Mouse (Mus musculus) neural tube, embryonic 15.5 days (tissue): ENCODE measurements around the gene Myl3. TPM values are rescaled to one million over a fixed set of nuclear protein-coding genes. Genes with fewer than 3 reads are reported as not detected.

Experiments
- ATAC-seq: fragments of 200-750 bp; cut with Nextera tagmentation; 2 replicates; pipeline ENCODE4 v1.8.0; 2017; ENCODE audit warnings: mild to moderate bottlenecking, moderate TSS enrichment, moderate library complexity; ENCODE audit not compliant: low FRiP score
- H3K27ac ChIP-seq: fragments of 300-500 bp; sonication (generic); replicated peaks from 2 replicates; pipeline ENCODE4 v1.5.1; 2015; ENCODE audit warnings: mild to moderate bottlenecking, inconsistent platforms
- H3K27me3 ChIP-seq: fragments of 300-500 bp; sonication (generic); replicated peaks from 2 replicates; pipeline ENCODE4 v1.6.1; 2015; ENCODE audit warnings: inconsistent platforms
- H3K36me3 ChIP-seq: fragments of 300-500 bp; sonication (generic); 2 replicates; pipeline ENCODE4 v1.6.1; 2015; ENCODE audit warnings: inconsistent platforms
- H3K4me1 ChIP-seq: fragments of 300-500 bp; sonication (generic); 2 replicates; pipeline ENCODE4 v1.6.1; 2015; ENCODE audit warnings: inconsistent platforms
- H3K4me2 ChIP-seq: fragments of 300-500 bp; sonication (generic); 2 replicates; pipeline ENCODE4 v1.6.1; 2015; ENCODE audit warnings: inconsistent platforms, mild to moderate bottlenecking, moderate library complexity
- H3K4me3 ChIP-seq: fragments of 300-500 bp; sonication (generic); replicated peaks from 2 replicates; pipeline ENCODE4 v1.5.1; 2015; ENCODE audit warnings: mild to moderate bottlenecking, inconsistent platforms
- H3K9ac ChIP-seq: fragments of 300-500 bp; sonication (generic); replicated peaks from 2 replicates; pipeline ENCODE4 v1.6.1; 2015; ENCODE audit warnings: mild to moderate bottlenecking, inconsistent platforms
- H3K9me3 ChIP-seq: fragments of 300-500 bp; sonication (generic); replicated peaks from 2 replicates; pipeline ENCODE4 v1.6.1; 2016; ENCODE audit warnings: inconsistent platforms
- WGBS: fragments of 180-500 bp; shearing (Covaris S2); methylation state at CpG from one replicate; pipeline ENCODE4 v1.1.7; 2015; ENCODE audit warnings: mixed read lengths; 5-methylcytosine and 5-hydroxymethylcytosine counted together
- polyA plus RNA-seq: library from polyadenylated mRNA; unstranded; fragments of >200 nt; fragmentation: Nextera tagmentation; extraction: Ambion mirVana; gene quantifications from 2 replicates; pipeline ENCODE4 v1.2.1, GENCODE M21; 2015

Gene Myl3
- polyA plus RNA-seq, 1 experiment from 2014 or later: 4.1 TPM

GRCm38 (mm10) chr9:110732623-110733022 is 9.0 kb upstream of the Myl3 start:
- Histone ChIP-seq H3K36me3 (no peaks in the 10 kb centered on the region), H3K27ac (peak overlapping the region; percentile 45), H3K9me3 (no peaks in the 10 kb centered on the region), H3K4me3 (peak overlapping the region; percentile 44), H3K27me3 (peaks cover 14% of the 10 kb centered on the region), H3K9ac (peak overlapping the region; percentile 28), H3K4me2 (peak overlapping the region; percentile 78), H3K4me1 (peaks cover 30% of the 10 kb centered on the region)
- WGBS: under 1% methylated on average over 26 of the region's 26 CpGs
- peak; percentile 73 for ATAC-seq

DNA sequence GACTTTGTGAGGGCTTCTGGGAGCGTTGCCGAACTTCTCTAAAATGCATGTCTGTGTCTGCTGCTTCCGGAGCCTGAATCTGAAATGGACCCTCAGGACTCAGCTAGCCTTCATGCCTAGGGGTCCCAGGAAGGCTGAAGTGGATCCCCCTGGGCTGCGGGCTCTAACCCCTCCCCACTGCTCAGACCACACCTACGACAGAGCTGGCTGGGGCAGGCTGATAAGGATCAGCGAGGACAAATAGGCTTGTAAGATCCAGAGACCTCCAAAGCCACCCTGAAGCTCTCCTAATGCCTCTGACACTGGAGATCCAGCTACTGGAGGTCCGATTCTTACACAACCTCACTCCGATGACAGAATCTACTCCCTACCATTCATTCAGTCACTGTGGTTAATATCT is 8.6 kb upstream of the Myl3 start:
- Histone ChIP-seq H3K4me1 (peaks cover 29% of the 10 kb centered on the region), H3K9ac (peak overlapping the region; percentile 28), H3K36me3 (no peaks in the 10 kb centered on the region), H3K9me3 (no peaks in the 10 kb centered on the region), H3K4me3 (peak overlapping the region; percentile 44), H3K27me3 (peaks cover 11% of the 10 kb centered on the region), H3K27ac (peak overlapping the region; percentile 45), H3K4me2 (peak overlapping the region; percentile 78)
- no peak for ATAC-seq
- 11% methylated on average over 8 of the region's 8 CpGs for WGBS

- Histone ChIP-seq H3K36me3 (no peaks in the 10 kb centered on the region), H3K27me3 (peaks cover 11% of the 10 kb centered on the region), H3K4me3 (no peak overlapping the region), H3K9ac (no peak overlapping the region), H3K9me3 (no peaks in the 10 kb centered on the region), H3K27ac (no peak overlapping the region), H3K4me1 (peaks cover 29% of the 10 kb centered on the region), H3K4me2 (no peak overlapping the region)
- WGBS: 74% methylated on average over 7 of the region's 7 CpGs
- ATAC-seq: no peak
These were observed 7.5 kb upstream of the Myl3 start for GRCm38 (mm10) chr9:110734154-110734553.

GRCm38 (mm10) chr9:110736362-110736761 is 5.3 kb upstream of the Myl3 start:
- Histone ChIP-seq H3K4me2 (no peak overlapping the region), H3K4me1 (peaks cover 39% of the 10 kb centered on the region), H3K36me3 (no peaks in the 10 kb centered on the region), H3K4me3 (no peak overlapping the region), H3K9ac (no peak overlapping the region), H3K27ac (no peak overlapping the region), H3K9me3 (no peaks in the 10 kb centered on the region), H3K27me3 (peaks cover 23% of the 10 kb centered on the region)
- no peak for ATAC-seq
- 42% methylated on average over 9 of the region's 9 CpGs for WGBS

- ATAC-seq: no peak
- Histone ChIP-seq H3K4me1 (peaks cover 44% of the 10 kb centered on the region), H3K9ac (no peak overlapping the region), H3K4me3 (no peak overlapping the region), H3K4me2 (no peak overlapping the region), H3K27me3 (peaks cover 27% of the 10 kb centered on the region), H3K36me3 (no peaks in the 10 kb centered on the region), H3K27ac (no peak overlapping the region), H3K9me3 (no peaks in the 10 kb centered on the region)
- 19% methylated on average over 1 of the region's 1 CpGs for WGBS
These were observed 3.6 kb upstream of the Myl3 start for GRCm38 (mm10) chr9:110738054-110738453.

GRCm38 (mm10) chr9:110739961-110740360 is 1.7 kb upstream of the Myl3 start:
- no peak overlapping the region for H3K4me3 ChIP-seq
- WGBS: 91% methylated on average over 7 of the region's 7 CpGs
- no peaks in the 10 kb centered on the region for H3K36me3 ChIP-seq
- no peaks in the 10 kb centered on the region for H3K9me3 ChIP-seq
- no peak overlapping the region for H3K27ac ChIP-seq
- peaks cover 31% of the 10 kb centered on the region for H3K27me3 ChIP-seq
- H3K9ac ChIP-seq: no peak overlapping the region
- peaks cover 47% of the 10 kb centered on the region for H3K4me1 ChIP-seq
- ATAC-seq: no peak
- H3K4me2 ChIP-seq: no peak overlapping the region

GRCm38 (mm10) chr9:110742295-110742950 is 762 bp downstream of the Myl3 start:
- Histone ChIP-seq H3K27me3 (peaks cover 38% of the 10 kb centered on the region), H3K4me3 (peak overlapping the region; percentile 68), H3K27ac (peak overlapping the region; percentile 61), H3K36me3 (no peaks in the 10 kb centered on the region), H3K4me1 (peaks cover 37% of the 10 kb centered on the region), H3K4me2 (peak overlapping the region; percentile 98), H3K9ac (peak overlapping the region; percentile 70), H3K9me3 (no peaks in the 10 kb centered on the region)
- WGBS: under 1% methylated on average over 55 of the region's 71 CpGs
- peak; percentile 56 for ATAC-seq

GRCm38 (mm10) chr9:110742951-110743455 is 1.3 kb downstream of the Myl3 start:
- 1% methylated on average over 49 of the region's 49 CpGs for WGBS
- peaks cover 36% of the 10 kb centered on the region for H3K4me1 ChIP-seq

DNA sequence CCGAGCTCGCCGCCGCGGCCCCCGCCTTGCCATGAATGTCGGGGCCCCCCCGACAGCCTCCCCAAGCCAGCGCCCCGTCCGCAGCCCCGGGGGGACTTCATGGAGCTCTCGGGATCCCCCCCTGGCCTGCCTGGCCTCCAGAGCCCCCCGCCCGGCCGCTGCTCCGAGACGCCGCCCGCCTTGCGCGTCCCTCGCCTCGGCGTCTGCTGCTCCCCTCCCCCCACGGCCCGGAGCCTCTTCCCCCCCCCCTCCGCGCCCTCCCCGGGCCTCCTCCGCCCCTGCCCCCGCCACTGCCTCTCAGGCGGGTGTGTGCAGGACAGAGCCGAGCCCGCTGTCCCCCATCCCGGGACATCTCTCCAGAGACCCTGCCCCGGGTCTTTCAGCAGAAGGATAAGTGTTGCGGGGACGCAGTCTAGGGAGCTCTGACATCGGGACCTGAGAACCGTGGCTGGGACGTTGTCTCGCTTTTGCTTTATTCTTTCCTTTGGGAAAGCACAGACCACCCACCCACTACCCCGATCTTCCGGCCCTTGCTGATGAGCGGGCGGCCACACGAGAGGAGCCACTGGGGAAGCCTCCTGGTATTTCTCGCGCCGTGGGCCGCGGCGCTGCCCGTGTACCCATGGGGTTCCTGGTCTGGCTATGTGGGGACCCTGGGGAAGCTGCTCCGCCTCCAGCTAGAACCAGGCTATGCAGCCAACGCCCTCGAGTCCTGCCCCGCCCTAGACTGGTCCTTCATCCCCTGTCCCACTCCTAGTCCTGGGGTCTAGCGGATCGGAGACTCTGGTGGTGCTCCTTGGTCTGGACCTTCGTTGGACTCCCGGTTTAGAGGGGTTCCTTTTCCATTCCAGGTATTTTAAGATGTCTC is 2.0 kb downstream of the Myl3 start:
- peaks cover 38% of the 10 kb centered on the region for H3K27me3 ChIP-seq
- H3K9ac ChIP-seq: peak overlapping the region; percentile 70
- peak overlapping the region; percentile 98 for H3K4me2 ChIP-seq
- ATAC-seq: 0 out of 2 replicates have a peak, but pooled peaks have one; percentile 23
- H3K36me3 ChIP-seq: no peaks in the 10 kb centered on the region
- 3% methylated on average over 58 of the region's 63 CpGs for WGBS
- H3K27ac ChIP-seq: peak overlapping the region; percentile 60; the same call in 1 of the 2 replicates
- H3K4me3 ChIP-seq: peak overlapping the region; percentile 68
- peaks cover 36% of the 10 kb centered on the region for H3K4me1 ChIP-seq
- no peaks in the 10 kb centered on the region for H3K9me3 ChIP-seq

More at GRCm38 (mm10) chr9:110742951-110743455, 1.3 kb downstream of the Myl3 start:
- ATAC-seq: 0 out of 2 replicates have a peak, but pooled peaks have one; percentile 29
- H3K9ac ChIP-seq: peak overlapping the region; percentile 70
- H3K27me3 ChIP-seq: peaks cover 38% of the 10 kb centered on the region
- no peaks in the 10 kb centered on the region for H3K36me3 ChIP-seq
- peak overlapping the region; percentile 68 for H3K4me3 ChIP-seq
- no peaks in the 10 kb centered on the region for H3K9me3 ChIP-seq
- peak overlapping the region; percentile 98 for H3K4me2 ChIP-seq
- peak overlapping the region; percentile 60 for H3K27ac ChIP-seq

DNA sequence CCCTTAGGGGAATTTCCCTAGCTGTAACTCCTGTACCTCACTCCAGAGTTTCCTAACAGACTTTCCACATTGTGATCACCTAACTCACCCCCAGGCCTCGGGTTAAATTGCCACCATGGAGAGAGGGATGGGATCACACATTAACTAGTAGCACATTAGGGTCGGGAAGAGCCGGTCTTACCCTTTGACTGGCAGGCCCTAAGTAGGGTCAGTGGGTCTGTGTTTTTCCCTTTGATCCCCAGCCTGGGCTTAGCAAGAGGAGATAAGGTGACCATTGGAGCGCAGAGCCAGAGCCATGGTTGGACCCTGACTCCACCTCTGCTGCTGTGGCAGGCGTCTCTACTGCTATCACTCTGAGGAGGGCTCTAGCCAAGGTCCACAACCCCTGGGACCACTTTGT is 4.1 kb downstream of the Myl3 start:
- no peak for ATAC-seq
- 25% methylated on average over 5 of the region's 5 CpGs for WGBS
- peaks cover 31% of the 10 kb centered on the region for H3K27me3 ChIP-seq
- H3K36me3 ChIP-seq: no peaks in the 10 kb centered on the region
- no peak overlapping the region for H3K4me3 ChIP-seq
- H3K9me3 ChIP-seq: no peaks in the 10 kb centered on the region
- no peak overlapping the region for H3K9ac ChIP-seq
- H3K4me1 ChIP-seq: peaks cover 32% of the 10 kb centered on the region
- no peak overlapping the region for H3K27ac ChIP-seq
- no peak overlapping the region for H3K4me2 ChIP-seq

GRCm38 (mm10) chr9:110746238-110746637 is 4.6 kb downstream of the Myl3 start:
- Histone ChIP-seq H3K27ac (no peak overlapping the region), H3K9ac (no peak overlapping the region), H3K4me1 (peaks cover 27% of the 10 kb centered on the region), H3K4me3 (no peak overlapping the region), H3K4me2 (no peak overlapping the region), H3K27me3 (peaks cover 27% of the 10 kb centered on the region), H3K9me3 (no peaks in the 10 kb centered on the region), H3K36me3 (no peaks in the 10 kb centered on the region)
- no peak for ATAC-seq
- 19% methylated on average over 5 of the region's 5 CpGs for WGBS
